Mouse (Mus musculus) stomach, postnatal 0 days (tissue): ENCODE results near the gene Glyctk. TPM values are rescaled to one million over a fixed set of nuclear protein-coding genes. Genes with fewer than 3 reads are reported as not detected.

Experiments
- ATAC-seq: fragments of 200-750 bp; cut with Nextera tagmentation; 2 replicates; pipeline ENCODE4 v1.8.0; 2017; ENCODE audit not compliant: low FRiP score, low TSS enrichment
- DNase-seq: peaks from one replicate; pipeline ENCODE4 v3.0.0-alpha.2; 2016; ENCODE audit warnings: low spot score
- H3K27ac ChIP-seq: fragments of 300-500 bp; sonication (generic); replicated peaks from 2 replicates; pipeline ENCODE4 v1.5.1; 2014; ENCODE audit warnings: mild to moderate bottlenecking, control low read depth
- H3K27me3 ChIP-seq: fragments of 300-500 bp; sonication (generic); 2 replicates; pipeline ENCODE4 v1.6.1; 2014; ENCODE audit warnings: low read length; ENCODE audit not compliant: control insufficient read depth, insufficient read depth
- H3K36me3 ChIP-seq: fragments of 300-500 bp; sonication (generic); 2 replicates; pipeline ENCODE4 v1.6.1; 2014; ENCODE audit warnings: low read length, mixed read lengths; ENCODE audit not compliant: control insufficient read depth, insufficient read depth
- H3K4me1 ChIP-seq: fragments of 300-500 bp; sonication (generic); replicated peaks from 2 replicates; pipeline ENCODE4 v1.6.1; 2014; ENCODE audit warnings: antibody characterized with exemption; ENCODE audit not compliant: control insufficient read depth, insufficient read depth
- H3K4me2 ChIP-seq: fragments of 300-500 bp; sonication (generic); replicated peaks from 2 replicates; pipeline ENCODE4 v1.6.1; 2014; ENCODE audit warnings: low read depth, mild to moderate bottlenecking, control low read depth, moderate library complexity
- H3K4me3 ChIP-seq: fragments of 300-500 bp; sonication (generic); 2 replicates; pipeline ENCODE4 v1.5.1; 2014; ENCODE audit warnings: low read depth, low read length, control low read depth
- H3K9ac ChIP-seq: fragments of 300-500 bp; sonication (generic); 2 replicates; pipeline ENCODE4 v1.6.1; 2014; ENCODE audit warnings: mild to moderate bottlenecking, low read length, control low read depth, mixed read lengths
- H3K9me3 ChIP-seq: fragments of 300-500 bp; sonication (generic); 2 replicates; pipeline ENCODE4 v1.6.1; 2016; ENCODE audit warnings: low read length; ENCODE audit not compliant: control insufficient read depth
- CTCF ChIP-seq: IDR thresholded peaks from 2 replicates; pipeline ENCODE4 v1.5.1; 2016; ENCODE audit warnings: antibody characterized with exemption, low read depth, mild to moderate bottlenecking, moderate library complexity
- EP300 ChIP-seq: optimal IDR thresholded peaks from 2 replicates; pipeline ENCODE3; 2016; ENCODE audit warnings: antibody characterized with exemption
- WGBS: fragments of 180-500 bp; shearing (Covaris S2); extraction: QIAGEN DNeasy Blood & Tissue Kit; methylation state at CpG from one replicate; pipeline ENCODE4 v1.1.7; 2014; 5-methylcytosine and 5-hydroxymethylcytosine counted together
- microRNA counts: library from miRNA; unstranded; fragments of <30 nt; microRNA quantifications from one replicate; lab custom pipeline; 2015
- microRNA-seq: library from miRNA; unstranded; fragments of <30 nt; microRNA quantifications from one replicate; pipeline ENCODE4, GENCODE M21; 2016
- polyA plus RNA-seq: library from polyadenylated mRNA; unstranded; fragments of >200 nt; fragmentation: Nextera tagmentation; extraction: Ambion mirVana; gene quantifications from 2 replicates; pipeline ENCODE4 v1.2.1, GENCODE M21; 2015

Glyctk gene
- polyA plus RNA-seq, 1 experiment from 2014 or later = 0.70 TPM

- Histone ChIP-seq H3K4me1 (no peaks in the 10 kb centered on the region), H3K4me2 (no peak overlapping the region), H3K27ac (no peak overlapping the region), H3K9me3 (no peaks in the 10 kb centered on the region), H3K36me3 (no peaks in the 10 kb centered on the region), H3K4me3 (no peak overlapping the region), H3K27me3 (no peaks in the 10 kb centered on the region), H3K9ac (no peak overlapping the region)
- 32% methylated on average over 13 of the region's 13 CpGs for WGBS
- TF ChIP-seq EP300 (no peak), CTCF (no peak)
- ATAC-seq = no peak
- DNase-seq = no peak
These were observed 42.0 kb downstream of the Glyctk start for GRCm38 (mm10) chr9:106115801-106116424.

- no peak overlapping the region for H3K9ac ChIP-seq
- no peaks in the 10 kb centered on the region for H3K9me3 ChIP-seq
- no peak overlapping the region for H3K4me3 ChIP-seq
- H3K27me3 ChIP-seq = no peaks in the 10 kb centered on the region
- no peaks in the 10 kb centered on the region for H3K36me3 ChIP-seq
- no peak overlapping the region for H3K27ac ChIP-seq
- WGBS = 27% methylated on average over 10 of the region's 10 CpGs
- no peaks in the 10 kb centered on the region for H3K4me1 ChIP-seq
- DNase-seq (peak; percentile 73), ATAC-seq (peak; percentile 61; the same call in 1 of the 2 replicates)
- H3K4me2 ChIP-seq = no peak overlapping the region
- TF ChIP-seq EP300 (no peak), CTCF (peak; percentile 93)
These were observed 45.0 kb downstream of the Glyctk start for GRCm38 (mm10) chr9:106112770-106113423.

- Histone ChIP-seq H3K4me1 (no peaks in the 10 kb centered on the region), H3K4me3 (no peak overlapping the region), H3K9me3 (no peaks in the 10 kb centered on the region), H3K36me3 (no peaks in the 10 kb centered on the region), H3K4me2 (no peak overlapping the region), H3K9ac (no peak overlapping the region), H3K27me3 (no peaks in the 10 kb centered on the region), H3K27ac (no peak overlapping the region)
- ATAC-seq = no peak
- TF ChIP-seq CTCF (no peak), EP300 (no peak)
- no peak for DNase-seq
- 73% methylated on average over 9 of the region's 9 CpGs for WGBS
These were observed 51.7 kb downstream of the Glyctk start for GRCm38 (mm10) chr9:106106241-106106640.

GRCm38 (mm10) chr9:106104401-106104800 is 53.5 kb downstream of the Glyctk start:
- WGBS = 79% methylated on average over 7 of the region's 7 CpGs
- Histone ChIP-seq H3K9me3 (no peaks in the 10 kb centered on the region), H3K36me3 (no peaks in the 10 kb centered on the region), H3K4me2 (no peak overlapping the region), H3K4me1 (no peaks in the 10 kb centered on the region), H3K27ac (no peak overlapping the region), H3K9ac (no peak overlapping the region), H3K27me3 (no peaks in the 10 kb centered on the region), H3K4me3 (no peak overlapping the region)
- DNase-seq (no peak), ATAC-seq (no peak)
- TF ChIP-seq EP300 (no peak), CTCF (no peak)

MicroRNAs within 50 kb of the gene (microRNA counts, 519-probe panel; counts per million panel counts)
- 7,726 counts per million, percentile 98 among the panel's probes with 10 or more counts for microRNA mmu-let-7g (lab: Ali Mortazavi, UCI)

Small RNA genes lying within 50 kb of the gene (microRNA-seq; reads per million reads assigned to microRNA genes)
- 4.8 reads per million, percentile 7 among the genes with 10 or more reads in this experiment for gene Mir135a-1
- 62,343 reads per million, percentile 99 among the genes with 10 or more reads in this experiment for gene Mirlet7g

Other genes with a start within 250 kb of the Glyctk start
- 2.9 and 3.4 TPM in 2 replicates for gene Col6a5, start 197.5 kb downstream of the Glyctk start, polyA plus RNA-seq
- gene Col6a4, start 61.4 kb downstream of the Glyctk start, polyA plus RNA-seq = 19.3 and 20.2 TPM in 2 replicates
- gene Wdr82, start 12.8 kb upstream of the Glyctk start, polyA plus RNA-seq = 9.1 and 10.3 TPM in 2 replicates
- 15.2 and 16.5 TPM in 2 replicates for gene Ppm1m, start 41.6 kb upstream of the Glyctk start, polyA plus RNA-seq
- 27.1 and 27.7 TPM in 2 replicates for gene Twf2, start 45.0 kb upstream of the Glyctk start, polyA plus RNA-seq
- 0.05 and 0.07 TPM in 2 replicates for gene Tlr9, start 64.5 kb upstream of the Glyctk start, polyA plus RNA-seq
- gene Alas1, start 90.5 kb upstream of the Glyctk start, polyA plus RNA-seq = 145 and 152 TPM in 2 replicates
- gene Poc1a, start 122.9 kb upstream of the Glyctk start, polyA plus RNA-seq = 13.0 and 13.3 TPM in 2 replicates
- 12.3 and 12.7 TPM in 2 replicates for gene Dusp7, start 210.5 kb upstream of the Glyctk start, polyA plus RNA-seq